Mouse (Mus musculus) adrenal gland, adult 8-10 months (tissue): ENCODE measurements at regions not wholly inside any gene's neighbourhood (a gene's known extent, or its start where the extent isn't known, plus 50 kb on each side); places are given as distances from the start of the nearest gene placed in this dataset.

Source experiments
- DNase-seq: peaks from one replicate; pipeline ENCODE4 v3.0.0; 2022

DNA sequence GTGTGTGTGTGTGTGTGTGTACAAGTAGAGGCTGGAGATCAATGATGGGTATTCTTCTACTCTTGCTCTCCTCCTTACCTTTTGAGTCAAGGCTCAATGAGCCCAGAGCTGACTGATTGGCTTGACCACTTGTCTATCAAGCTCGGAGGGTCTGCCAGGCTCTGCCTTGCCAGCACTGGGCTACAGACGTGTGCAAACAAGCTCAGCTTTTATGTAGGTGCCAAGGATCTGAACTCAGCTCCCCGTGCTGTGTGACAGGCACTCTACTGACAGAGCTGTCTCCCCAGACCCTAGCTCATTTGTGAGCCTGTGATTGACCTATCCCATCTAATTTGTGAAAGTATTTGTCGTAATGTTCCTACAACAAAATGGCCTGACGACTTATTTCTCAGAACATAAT, 54.2 kb upstream of the Cdc42bpa start:
- no peak for DNase-seq

DNA sequence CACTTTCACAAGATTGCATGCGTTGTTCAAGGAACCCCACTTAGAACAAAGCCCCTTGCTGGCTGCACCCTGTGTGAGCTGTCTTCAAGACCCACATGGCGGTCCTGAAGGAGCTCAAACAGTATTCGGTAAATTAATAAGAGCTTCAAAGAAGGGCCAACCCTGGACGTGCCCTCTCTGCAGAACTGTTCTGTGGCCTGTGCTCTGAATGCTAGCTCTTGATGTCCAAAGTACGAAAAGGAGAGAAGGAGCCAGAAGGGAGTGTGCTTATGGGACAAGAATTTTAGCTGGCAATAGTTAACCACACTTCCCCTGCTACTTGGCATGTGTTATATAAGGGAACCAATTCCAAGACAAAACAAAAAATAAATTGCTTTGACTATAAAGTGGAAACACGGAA, 67.6 kb upstream of the Cdc42bpa start:
- DNase-seq, result no peak

DNA sequence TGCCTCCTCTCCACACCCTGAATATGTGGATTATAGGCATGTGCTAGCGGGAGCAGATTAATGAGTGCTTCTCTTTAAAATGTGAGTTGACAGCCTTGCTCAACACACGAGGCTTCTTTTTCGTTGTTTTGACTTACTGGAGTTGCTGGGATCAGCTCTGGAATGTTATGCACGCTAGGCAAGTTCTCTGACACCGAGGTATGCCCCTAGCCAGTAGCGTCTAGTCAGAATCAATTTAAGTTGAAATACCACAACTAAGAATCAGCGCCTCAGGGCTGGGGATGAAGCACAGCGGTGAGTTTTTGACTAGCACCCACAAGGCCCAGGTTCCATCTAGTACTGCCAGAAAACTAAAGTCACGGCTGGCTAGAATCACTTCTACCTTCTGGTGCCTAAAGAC, 72.4 kb upstream of the Cdc42bpa start:
- DNase-seq, result no peak

DNA sequence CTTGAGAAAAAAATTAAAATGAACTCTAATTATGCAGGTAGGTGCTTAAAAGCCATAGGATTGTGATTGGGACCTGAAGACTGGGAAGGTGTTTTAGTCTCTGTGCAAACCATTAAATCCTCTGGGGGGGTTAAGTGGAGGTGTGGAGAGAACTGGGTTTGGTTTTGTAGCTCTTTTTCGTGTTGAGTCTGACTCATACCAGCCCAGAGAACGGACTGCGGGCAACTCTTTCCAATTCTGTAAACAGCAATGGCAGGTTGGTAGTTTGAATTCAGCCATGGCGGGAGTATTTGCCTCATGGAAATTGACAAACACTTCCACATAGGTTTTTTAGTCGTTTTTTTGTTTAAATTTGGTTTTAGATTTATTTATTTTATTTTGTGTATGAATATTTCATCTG, 77.7 kb upstream of the Ahctf1 start:
- no peak for DNase-seq

DNA sequence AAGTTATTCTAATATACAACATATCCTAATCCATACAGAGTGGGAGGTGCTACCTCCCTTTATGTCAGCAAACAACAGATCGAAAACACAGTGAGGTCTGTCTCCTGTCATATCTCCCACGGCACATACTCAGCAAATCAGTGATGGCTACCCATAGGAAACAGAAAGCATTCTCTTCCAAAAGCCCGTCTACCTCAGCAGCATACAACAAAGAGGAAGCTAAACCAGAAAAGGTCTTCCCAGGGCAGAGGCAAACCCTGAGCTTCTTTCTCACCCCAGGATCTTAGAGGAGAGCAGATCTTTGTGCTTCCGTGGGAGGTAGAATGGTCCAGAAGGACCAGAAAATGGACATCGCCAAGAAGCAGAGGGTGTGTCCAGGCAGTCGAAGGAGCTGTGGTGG, 74.4 kb upstream of the Ahctf1 start:
- DNase-seq, result no peak

DNA sequence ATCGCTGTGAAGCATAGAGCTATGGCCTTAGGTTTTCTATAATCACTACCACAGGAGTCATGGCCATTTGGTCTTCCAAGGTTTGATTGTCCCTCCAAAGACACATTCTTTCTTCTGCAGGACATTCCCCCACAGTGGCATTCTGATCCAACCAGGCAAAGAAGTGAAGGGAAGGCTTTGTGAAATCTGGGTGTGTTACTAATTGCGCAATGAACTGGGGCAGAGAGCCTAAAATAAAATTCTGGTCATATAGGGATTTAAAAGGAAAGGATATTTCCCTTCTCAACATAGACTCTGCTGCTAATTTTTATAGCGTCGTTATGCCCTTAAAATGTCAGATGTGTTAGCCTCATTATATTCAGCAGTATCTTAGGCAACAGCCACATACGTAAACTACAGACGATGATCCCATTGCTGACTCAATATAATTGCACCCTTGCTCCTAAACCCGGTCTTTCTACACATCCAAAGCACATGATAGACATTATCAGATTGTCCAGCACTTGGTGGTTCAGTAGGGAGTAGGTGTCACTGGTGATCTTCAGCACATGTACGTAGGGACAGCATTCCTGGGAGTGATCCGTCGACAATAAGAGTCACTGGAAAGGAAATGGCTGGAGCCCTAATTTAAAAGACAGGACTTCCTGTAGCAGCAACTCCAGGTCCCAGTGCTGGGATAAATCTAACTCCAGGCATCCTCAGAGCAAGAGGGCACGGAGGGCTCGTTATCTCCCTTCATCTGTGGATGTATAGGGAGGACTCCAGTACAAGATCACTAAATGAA, 70.5 kb upstream of the Ahctf1 start:
- no peak for DNase-seq

DNA sequence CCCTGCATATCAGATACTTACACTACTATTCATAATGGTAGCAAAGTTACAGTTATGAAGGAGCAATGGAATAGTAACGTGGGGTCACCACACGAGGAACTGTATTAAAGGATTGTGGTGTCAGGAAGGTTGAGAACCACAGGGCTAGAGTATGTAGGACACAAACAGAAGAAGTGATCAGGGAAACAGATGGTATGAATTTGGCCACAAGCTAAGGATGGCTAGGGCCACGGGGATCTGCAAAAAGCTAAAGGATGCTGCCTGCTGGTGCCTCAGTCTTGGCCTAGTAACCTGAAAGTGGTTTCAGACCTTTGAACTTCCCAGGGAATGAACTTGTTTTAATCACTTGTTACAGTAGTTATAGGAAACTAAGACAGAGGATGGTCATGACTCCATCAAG, 68.5 kb upstream of the Ahctf1 start:
- no peak for DNase-seq

DNA sequence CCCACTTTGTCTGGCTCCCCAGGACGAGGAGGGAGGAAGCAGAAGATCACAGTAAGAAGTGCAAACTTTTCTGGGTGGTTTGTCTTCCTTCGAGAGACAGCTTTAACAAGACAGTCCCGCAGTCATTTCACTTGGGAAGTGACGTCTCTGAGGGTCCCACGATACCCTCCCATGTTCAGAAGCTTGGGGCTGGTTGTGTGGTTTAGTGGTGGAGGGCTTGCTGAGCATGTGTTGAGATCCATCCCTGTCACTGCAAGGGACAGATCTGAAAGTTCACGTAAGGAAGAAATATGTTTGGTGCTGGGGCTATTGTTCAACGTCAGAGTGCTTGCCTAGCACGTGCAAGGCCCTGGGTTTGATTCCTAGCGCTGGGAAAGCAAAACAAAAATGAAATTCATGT, 65.2 kb upstream of the Ahctf1 start:
- no peak for DNase-seq

DNA sequence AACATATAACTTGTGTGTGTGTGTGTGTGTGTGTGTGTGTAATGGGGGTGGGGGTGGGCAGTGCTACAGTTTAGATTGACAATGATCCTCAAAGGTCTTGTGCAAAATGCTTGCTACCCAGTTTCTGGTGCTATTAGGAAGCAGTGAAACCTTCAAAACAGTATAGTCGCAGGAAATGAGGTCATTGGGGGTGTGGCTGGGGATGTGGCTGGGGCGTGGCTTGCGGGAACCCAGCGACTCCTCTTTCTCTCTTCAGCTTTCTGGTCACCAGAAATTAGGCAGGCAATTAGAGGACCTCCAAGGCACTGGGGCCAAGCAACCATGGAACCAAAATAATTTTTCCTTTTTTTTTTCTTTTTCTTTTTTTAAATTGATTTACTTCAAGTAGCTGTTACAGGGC, 64.0 kb upstream of the Ahctf1 start:
- no peak for DNase-seq

DNA sequence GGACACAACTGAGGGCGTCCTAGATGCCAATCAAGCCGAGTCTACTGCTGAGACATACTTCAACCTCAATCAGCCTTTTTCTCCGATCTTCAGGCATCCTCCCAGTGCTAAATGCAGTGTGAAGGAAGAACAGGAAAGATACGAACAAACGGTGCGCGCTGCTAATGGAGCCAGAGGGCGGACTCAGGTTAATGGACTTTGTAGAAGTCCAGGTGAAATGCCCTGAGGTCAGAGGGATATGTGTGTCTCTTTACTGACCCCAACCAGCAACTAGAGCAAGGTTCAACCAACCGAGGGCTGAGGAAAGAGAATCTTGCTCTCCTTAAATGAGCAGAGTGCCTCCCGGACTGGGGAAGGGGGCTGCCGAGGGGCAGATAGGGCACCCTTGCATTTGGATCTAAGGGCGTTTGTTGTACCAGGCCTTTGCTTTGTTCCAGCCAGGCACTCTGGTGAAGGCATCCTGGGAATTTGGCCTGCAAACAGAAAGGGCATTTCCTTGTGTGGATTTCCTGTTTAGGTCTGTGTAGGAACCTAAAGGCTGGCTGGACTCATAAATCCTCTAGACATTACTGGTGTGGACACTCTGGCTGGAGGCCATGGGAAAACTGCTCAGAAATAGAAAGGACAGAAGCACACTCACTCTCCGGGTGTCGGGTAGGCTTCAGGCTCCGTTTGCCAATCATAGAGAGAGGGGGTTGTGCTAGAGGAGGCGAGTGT, 62.7 kb upstream of the Ahctf1 start:
- DNase-seq, result peak; percentile 47

DNA sequence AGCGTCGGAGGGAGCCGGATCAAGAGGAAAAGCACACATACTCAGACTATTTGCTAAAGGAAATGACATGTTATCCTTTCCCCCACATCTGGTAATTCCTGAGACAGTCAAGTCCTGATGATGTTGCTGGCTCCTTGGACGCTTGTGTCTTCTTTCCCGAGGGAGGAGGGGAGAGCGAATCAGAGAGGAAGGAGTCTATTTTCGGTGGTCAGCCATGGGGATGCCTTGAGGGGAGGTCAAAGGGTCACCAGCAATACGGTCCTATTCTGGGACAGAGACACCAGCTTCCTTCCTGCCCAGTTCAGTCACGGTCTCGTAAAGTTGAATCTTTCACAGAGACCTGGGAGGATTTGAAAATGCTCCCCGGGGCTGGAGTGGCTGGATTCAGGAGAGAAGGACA, 62.1 kb upstream of the Ahctf1 start:
- peak; percentile 36 for DNase-seq

DNA sequence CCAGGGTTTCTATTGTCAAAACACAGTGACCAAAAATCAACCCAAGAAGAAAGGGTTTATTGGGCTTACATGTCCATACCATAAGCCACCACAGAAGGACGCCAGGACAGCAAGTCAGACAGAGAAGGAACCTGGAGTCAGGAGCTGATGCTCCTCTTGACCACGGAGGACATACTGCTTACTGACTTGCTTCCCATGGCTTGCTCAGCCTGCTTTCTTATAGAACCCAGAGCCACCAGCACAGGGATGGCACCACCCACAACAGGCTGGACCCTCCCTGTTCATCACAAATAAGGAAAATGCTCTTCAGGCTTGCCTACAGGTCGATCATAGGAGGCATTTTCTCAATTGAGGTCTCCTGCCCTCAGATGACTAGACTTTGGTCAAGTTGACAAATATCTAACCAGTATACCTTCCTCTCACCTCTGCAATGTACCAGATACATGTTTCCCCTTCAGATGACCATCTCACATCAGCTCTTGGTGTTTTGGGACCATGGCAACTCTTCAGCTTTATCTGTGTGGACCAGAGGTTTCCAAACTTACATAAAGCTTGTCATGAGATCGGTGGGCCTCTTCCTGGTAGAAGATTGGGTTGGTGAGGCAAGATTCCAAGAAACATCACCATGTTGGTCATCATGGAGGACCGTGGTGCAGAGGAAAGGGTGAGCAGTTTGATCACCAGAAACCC, 61.2 kb upstream of the Ahctf1 start:
- no peak for DNase-seq

DNA sequence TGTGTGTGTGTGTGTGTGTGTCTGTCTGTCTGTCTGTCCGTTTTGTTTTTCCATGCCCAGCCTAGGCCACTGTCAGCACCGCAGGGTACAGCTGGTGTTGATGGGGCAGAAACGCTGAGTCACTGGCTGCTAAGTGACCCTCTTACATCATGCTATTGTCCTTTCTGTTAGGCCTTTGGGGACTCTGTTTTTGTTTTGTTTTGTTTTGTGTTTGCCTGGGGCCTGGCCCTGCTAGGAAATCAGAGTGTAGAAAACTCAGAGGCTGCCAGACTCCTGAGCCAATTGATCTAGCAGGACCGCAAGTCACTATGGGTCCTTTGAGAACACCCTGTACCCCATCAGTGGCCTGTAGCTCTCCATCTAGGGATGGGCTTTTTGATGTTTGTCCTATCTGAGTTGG, 59.9 kb upstream of the Ahctf1 start:
- DNase-seq, result no peak

DNA sequence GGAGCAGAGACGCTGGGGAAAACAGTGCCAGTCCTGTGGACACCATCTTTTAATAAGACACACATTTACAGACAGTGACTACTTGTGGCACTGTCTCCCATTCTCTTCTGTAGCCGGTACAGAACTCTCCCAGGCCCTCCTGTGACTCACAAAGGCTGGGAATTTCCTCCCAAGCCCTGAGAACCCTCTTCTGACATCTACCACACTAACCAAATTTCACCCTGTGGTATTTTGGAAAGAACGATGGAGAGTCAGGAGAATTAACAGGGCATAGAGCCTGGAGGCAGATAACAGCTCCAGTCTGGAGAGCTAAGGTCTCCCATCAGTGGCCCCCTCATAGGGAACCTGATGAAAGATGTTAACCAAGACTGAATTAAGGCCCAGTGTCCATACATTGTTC, 59.5 kb upstream of the Ahctf1 start:
- no peak for DNase-seq

DNA sequence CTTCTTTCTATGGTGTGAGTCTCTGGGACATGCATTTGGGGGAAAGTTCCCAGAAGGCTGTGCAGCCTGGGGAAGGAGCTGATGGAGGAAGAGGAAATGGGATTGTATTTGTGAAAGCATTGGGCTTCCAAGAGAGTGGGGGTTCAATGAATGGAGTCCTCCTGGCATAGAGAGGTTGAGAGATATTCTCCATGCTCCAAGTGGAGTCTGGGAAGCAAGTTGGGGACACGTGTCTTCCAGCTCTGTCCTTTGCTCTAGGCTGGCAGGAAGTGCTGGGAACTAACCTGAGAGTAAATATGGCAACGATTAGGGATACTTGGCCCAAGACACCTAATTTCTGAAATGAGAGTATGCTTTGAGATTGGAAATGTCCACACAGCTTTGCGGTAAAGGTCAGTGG, 58.3 kb upstream of the Ahctf1 start:
- DNase-seq, result no peak

DNA sequence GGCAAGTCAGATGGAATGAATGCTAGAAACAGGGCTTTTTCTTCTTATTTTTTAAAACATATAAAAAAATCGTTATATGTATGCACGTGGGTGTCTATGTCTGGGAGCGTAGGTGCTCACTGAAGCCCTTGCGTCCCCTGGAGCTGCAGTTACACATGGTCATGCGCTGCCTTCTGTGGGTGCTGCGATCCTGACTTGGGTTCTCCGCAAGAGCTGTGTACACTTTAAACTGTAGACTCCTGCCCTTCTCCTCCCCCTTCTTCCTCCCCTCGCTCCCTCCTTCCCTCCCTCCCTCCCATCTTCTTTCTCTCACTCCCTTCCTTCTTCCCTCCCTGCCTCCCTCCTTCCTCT, 56.0 kb upstream of the Ahctf1 start:
- no peak for DNase-seq

DNA sequence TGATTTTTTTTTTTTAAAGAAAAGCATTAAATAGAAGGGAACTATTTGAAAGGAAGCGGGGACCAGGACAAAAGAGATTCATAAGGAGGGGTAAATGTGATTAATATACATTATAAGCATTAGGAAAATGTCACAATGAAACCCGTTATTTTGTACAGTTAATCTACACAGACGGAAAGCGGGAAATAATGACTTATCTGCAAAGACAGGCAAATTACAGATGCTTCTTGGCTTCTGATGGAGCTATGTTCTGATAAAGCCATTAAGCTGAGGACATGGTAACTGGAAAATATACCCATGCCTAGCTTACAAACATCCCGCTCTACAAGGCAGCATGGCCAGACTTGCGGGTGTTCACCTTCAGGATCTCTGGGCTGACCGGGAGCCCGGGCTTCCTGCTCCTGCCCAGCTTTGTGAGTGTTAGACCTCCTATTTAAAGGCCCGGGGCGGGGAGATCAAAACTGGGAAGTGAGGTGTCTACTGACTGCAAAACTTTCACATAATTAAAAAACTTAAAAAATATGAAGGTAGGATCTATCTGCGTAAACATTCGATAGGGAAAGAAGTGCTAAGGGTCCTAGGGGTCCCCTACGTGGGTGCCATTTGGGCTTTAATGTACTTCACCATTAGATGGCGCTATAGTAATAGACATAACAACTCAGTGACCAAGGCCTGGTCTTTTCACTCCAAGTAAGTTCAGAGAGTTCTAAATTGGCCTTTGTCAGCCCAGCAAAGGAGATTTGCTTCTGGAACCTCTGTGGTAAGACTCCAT, 55.5 kb upstream of the Ahctf1 start:
- no peak for DNase-seq

DNA sequence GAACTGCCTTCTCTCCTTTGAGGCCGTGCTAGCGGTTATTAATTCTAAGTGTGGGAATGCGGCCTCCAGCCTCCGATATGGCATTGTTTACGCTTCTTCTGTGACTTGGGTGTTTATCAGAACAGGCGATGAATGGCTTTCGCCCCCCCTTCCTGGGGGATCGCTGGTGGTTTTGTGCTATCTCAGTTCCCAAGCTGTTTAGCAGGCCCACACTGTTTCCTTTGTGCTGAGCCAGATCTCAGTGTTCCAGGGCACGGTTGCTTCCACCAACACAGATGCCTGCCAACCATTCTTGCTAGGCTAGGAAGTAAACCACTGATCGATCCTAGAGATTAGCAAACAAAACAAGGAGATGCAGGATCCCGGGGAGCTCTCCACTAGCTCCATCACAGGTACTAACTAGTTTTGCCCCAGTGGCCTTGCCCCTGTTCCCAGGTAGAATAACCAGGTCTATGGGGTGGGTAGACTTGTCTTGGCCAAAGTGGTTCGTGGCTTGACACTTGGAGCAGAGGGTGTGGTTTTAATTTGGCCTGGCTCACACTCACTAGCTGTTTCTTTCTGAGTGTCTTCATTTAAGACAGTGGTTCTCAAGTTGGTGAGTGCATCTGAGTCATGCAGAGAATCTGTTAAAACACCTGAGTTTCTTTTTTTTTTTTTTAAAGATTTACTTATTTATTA, 50.9 kb upstream of the Ahctf1 start:
- DNase-seq, result no peak
